ENCODE assay signal across 22 mouse cellular contexts in genomic region chr12:108221712-108222111, GRCm38 (mm10). TPM values are rescaled to one million over a fixed set of nuclear protein-coding genes. Genes with fewer than 3 reads are reported as not detected.
DNase-seq lines count a peak whose midpoint lies in the region; ATAC-seq lines count a peak whose summit lies in the region.
"Had no signal": no experiment of that assay in that cellular context is flagged by ENCODE, and none has a peak within 500 bp of the region (broad histone marks: within the 10 kb centered on the region; RNA-seq: fewer than 3 reads in every experiment).

No protein-coding gene starts in this region.

- no peak overlapping the region for H3K4me2 ChIP-seq in forebrain, embryonic 13.5 days
- H3K4me2 ChIP-seq in midbrain, embryonic 11.5 days: no peak overlapping the region
- H3K4me2 ChIP-seq in neural tube, embryonic 14.5 days (ENCODE audit: low read depth, low read length): no peak overlapping the region
- H3K4me2 ChIP-seq: heart, embryonic 11.5 days; kidney, embryonic 15.5 days; limb, embryonic 12.5 days; liver, embryonic 12.5 days had no signal

- no peaks in the 10 kb centered on the region for H3K36me3 ChIP-seq in forebrain, embryonic 13.5 days (ENCODE audit: poor library complexity, severe bottlenecking)
- peaks cover 9% of the 10 kb centered on the region; the same call in 1 of the 2 replicates for H3K36me3 ChIP-seq in forebrain, embryonic 10.5 days (replicated peaks)
- peaks cover 27% of the 10 kb centered on the region for H3K36me3 ChIP-seq in midbrain, embryonic 10.5 days
- no peaks in the 10 kb centered on the region for H3K36me3 ChIP-seq in midbrain, embryonic 11.5 days (ENCODE audit: control insufficient read depth, insufficient read depth, low read length)
- no peaks in the 10 kb centered on the region for H3K36me3 ChIP-seq in neural tube, embryonic 14.5 days (ENCODE audit: control insufficient read depth, insufficient read depth, low read length)
- H3K36me3 ChIP-seq: kidney, embryonic 15.5 days; limb, embryonic 12.5 days; liver, embryonic 12.5 days had no signal

- H3K4me3 ChIP-seq in forebrain, embryonic 13.5 days: no peak overlapping the region
- no peak overlapping the region for H3K4me3 ChIP-seq in forebrain, embryonic 10.5 days
- H3K4me3 ChIP-seq in midbrain, embryonic 10.5 days: no peak overlapping the region
- no peak overlapping the region for H3K4me3 ChIP-seq in midbrain, embryonic 11.5 days (ENCODE audit: low read depth, low read length)
- H3K4me3 ChIP-seq in neural tube, embryonic 14.5 days (ENCODE audit: low read depth, low read length): no peak overlapping the region
- H3K4me3 ChIP-seq: kidney, embryonic 15.5 days; limb, embryonic 12.5 days; liver, embryonic 12.5 days had no signal

- peaks cover 91% of the 10 kb centered on the region for H3K4me1 ChIP-seq in forebrain, embryonic 13.5 days
- H3K4me1 ChIP-seq in forebrain, embryonic 10.5 days: peaks cover 98% of the 10 kb centered on the region
- H3K4me1 ChIP-seq in midbrain, embryonic 10.5 days: peaks cover 98% of the 10 kb centered on the region
- peaks cover 38% of the 10 kb centered on the region for H3K4me1 ChIP-seq in midbrain, embryonic 11.5 days (ENCODE audit: control insufficient read depth, insufficient read depth, low read length)
- peaks cover 55% of the 10 kb centered on the region for H3K4me1 ChIP-seq in neural tube, embryonic 14.5 days (ENCODE audit: control insufficient read depth, insufficient read depth, low read length)

- no peak overlapping the region for H3K9ac ChIP-seq in forebrain, embryonic 13.5 days
- H3K9ac ChIP-seq in midbrain, embryonic 11.5 days (ENCODE audit: low read length): no peak overlapping the region
- H3K9ac ChIP-seq in neural tube, embryonic 14.5 days (replicated peaks; ENCODE audit: low read depth, low read length): no peak overlapping the region
- H3K9ac ChIP-seq: forebrain, postnatal 0 days; kidney, embryonic 15.5 days; limb, embryonic 12.5 days; liver, embryonic 12.5 days had no signal

- H3K9me3 ChIP-seq in forebrain, embryonic 13.5 days (replicated peaks): no peaks in the 10 kb centered on the region
- H3K9me3 ChIP-seq in forebrain, embryonic 10.5 days: no peaks in the 10 kb centered on the region
- no peaks in the 10 kb centered on the region for H3K9me3 ChIP-seq in midbrain, embryonic 10.5 days (replicated peaks)
- H3K9me3 ChIP-seq in midbrain, embryonic 11.5 days (ENCODE audit: control insufficient read depth, low read length): no peaks in the 10 kb centered on the region
- H3K9me3 ChIP-seq in neural tube, embryonic 14.5 days (ENCODE audit: control insufficient read depth, low read length): no peaks in the 10 kb centered on the region
- H3K9me3 ChIP-seq: kidney, embryonic 15.5 days; limb, embryonic 12.5 days; liver, embryonic 12.5 days had no signal

- WGBS in forebrain, embryonic 13.5 days: 93% methylated on average over 7 of the region's 7 CpGs
- 91% methylated on average over 7 of the region's 7 CpGs for WGBS in forebrain, embryonic 10.5 days
- 93% methylated on average over 7 of the region's 7 CpGs for WGBS in midbrain, embryonic 10.5 days
- WGBS in midbrain, embryonic 11.5 days: 87% methylated on average over 7 of the region's 7 CpGs
- 87% methylated on average over 7 of the region's 7 CpGs for WGBS in neural tube, embryonic 14.5 days

- ATAC-seq in cerebellum, adult (ENCODE audit: insufficient number of reproducible peaks, low FRiP score, low TSS enrichment): no peak
- ATAC-seq in forebrain, embryonic 13.5 days: no peak
- no peak for ATAC-seq in midbrain, embryonic 11.5 days (ENCODE audit: low FRiP score)
- ATAC-seq in neural tube, embryonic 14.5 days (ENCODE audit: low read depth): no peak
- ATAC-seq: liver, embryonic 12.5 days had no signal

- DNase-seq in cerebellum, adult 11-12 months: peak; percentile 69
- no peak for DNase-seq in forebrain, embryonic 10.5 days (ENCODE audit: extremely low spot score, low spot score)
- no peak for DNase-seq in midbrain, embryonic 10.5 days (ENCODE audit: low spot score)
- DNase-seq in midbrain, embryonic 11.5 days (ENCODE audit: low spot score, missing footprints): no peak
- DNase-seq in right cerebral cortex, postnatal 25 days: no peak
- DNase-seq: adrenal gland, postnatal 14 days; gastrocnemius, postnatal 14 days; heart, adult 11 months; heart, postnatal 10 days; kidney, adult 11 months; kidney, postnatal 36 days; layer of hippocampus, postnatal 36 days; lung, adult 18-20 months; lung, postnatal 14 days had no signal

- H3K27ac ChIP-seq in forebrain, embryonic 13.5 days: peak overlapping the region; percentile 54; the same call in 1 of the 2 replicates
- no peak overlapping the region for H3K27ac ChIP-seq in forebrain, embryonic 10.5 days
- H3K27ac ChIP-seq in midbrain, embryonic 10.5 days (replicated peaks): peak overlapping the region; percentile 70; the same call in 1 of the 2 replicates
- H3K27ac ChIP-seq in midbrain, embryonic 11.5 days (ENCODE audit: low read depth, low read length): no peak overlapping the region
- peak overlapping the region; percentile 87; the same call in 1 of the 2 replicates for H3K27ac ChIP-seq in neural tube, embryonic 14.5 days (ENCODE audit: low read depth, low read length)
- H3K27ac ChIP-seq: kidney, embryonic 15.5 days; limb, embryonic 12.5 days; liver, embryonic 12.5 days had no signal

- no peaks in the 10 kb centered on the region for H3K27me3 ChIP-seq in forebrain, embryonic 13.5 days
- peaks cover under 1% of the 10 kb centered on the region; the same call in 1 of the 2 replicates for H3K27me3 ChIP-seq in forebrain, embryonic 10.5 days (ENCODE audit: poor library complexity, severe bottlenecking)
- H3K27me3 ChIP-seq in midbrain, embryonic 10.5 days (ENCODE audit: low read depth, poor library complexity, severe bottlenecking): no peaks in the 10 kb centered on the region
- no peaks in the 10 kb centered on the region for H3K27me3 ChIP-seq in midbrain, embryonic 11.5 days (ENCODE audit: control insufficient read depth, insufficient read depth, low read length)
- no peaks in the 10 kb centered on the region for H3K27me3 ChIP-seq in neural tube, embryonic 14.5 days (ENCODE audit: control insufficient read depth, insufficient read depth, low read length)
- H3K27me3 ChIP-seq: kidney, embryonic 15.5 days; liver, embryonic 12.5 days had no signal

RNA-seq across cellular contexts. Expression of gene Ccnk, which starts 42.3 kb away (rescaled TPM):
- polyA plus RNA-seq in forebrain, embryonic 13.5 days (2015; fragmentation: Nextera tagmentation; extraction: Ambion mirVana): 4.5 and 5.3 TPM in 2 replicates
- polyA plus RNA-seq in forebrain, embryonic 10.5 days (2016; fragmentation: Nextera tagmentation; extraction: Ambion mirVana): 3.2 and 3.9 TPM in 2 replicates
- 3.3 and 3.5 TPM in 2 replicates for polyA plus RNA-seq in midbrain, embryonic 10.5 days (2016; fragmentation: Nextera tagmentation; extraction: Ambion mirVana)
- polyA plus RNA-seq in midbrain, embryonic 11.5 days (2014; fragmentation: Nextera tagmentation; extraction: Ambion mirVana): 8.1 and 9.0 TPM in 2 replicates
- polyA plus RNA-seq in neural tube, embryonic 14.5 days (2014; fragmentation: Nextera tagmentation; extraction: Ambion mirVana): 3.7 and 6.0 TPM in 2 replicates

RNA-seq across cellular contexts. Expression of gene Setd3, which starts 42.6 kb away (rescaled TPM):
- 90.0 and 91.6 TPM in 2 replicates for polyA plus RNA-seq in forebrain, embryonic 13.5 days (2015; fragmentation: Nextera tagmentation; extraction: Ambion mirVana)
- 75.2 and 76.3 TPM in 2 replicates for polyA plus RNA-seq in forebrain, embryonic 10.5 days (2016; fragmentation: Nextera tagmentation; extraction: Ambion mirVana)
- polyA plus RNA-seq in midbrain, embryonic 10.5 days (2016; fragmentation: Nextera tagmentation; extraction: Ambion mirVana): 77.8 and 77.9 TPM in 2 replicates
- polyA plus RNA-seq in midbrain, embryonic 11.5 days (2014; fragmentation: Nextera tagmentation; extraction: Ambion mirVana): 83.3 and 92.0 TPM in 2 replicates
- polyA plus RNA-seq in neural tube, embryonic 14.5 days (2014; fragmentation: Nextera tagmentation; extraction: Ambion mirVana): 90.6 and 91.9 TPM in 2 replicates

RNA-seq across cellular contexts. Expression of gene Ccdc85c, which starts 53.5 kb away (rescaled TPM):
- polyA plus RNA-seq in forebrain, embryonic 13.5 days (2015; fragmentation: Nextera tagmentation; extraction: Ambion mirVana): 16.2 and 17.4 TPM in 2 replicates
- 13.5 and 14.6 TPM in 2 replicates for polyA plus RNA-seq in forebrain, embryonic 10.5 days (2016; fragmentation: Nextera tagmentation; extraction: Ambion mirVana)
- polyA plus RNA-seq in midbrain, embryonic 10.5 days (2016; fragmentation: Nextera tagmentation; extraction: Ambion mirVana): 12.1 and 15.5 TPM in 2 replicates
- polyA plus RNA-seq in midbrain, embryonic 11.5 days (2014; fragmentation: Nextera tagmentation; extraction: Ambion mirVana): 19.2 and 20.4 TPM in 2 replicates
- polyA plus RNA-seq in neural tube, embryonic 14.5 days (2014; fragmentation: Nextera tagmentation; extraction: Ambion mirVana): 15.3 and 17.3 TPM in 2 replicates

Comparison
In these comparisons a context has a peak if more than half of its experiments do, and no peak if none do; other contexts are left out.
1. H3K27ac ChIP-seq: peak in forebrain, embryonic 13.5 days (single experiment), midbrain, embryonic 10.5 days (single experiment) and neural tube, embryonic 14.5 days (single experiment); none in forebrain, embryonic 10.5 days (single experiment) and midbrain, embryonic 11.5 days (single experiment).